Comparison of ENCODE assay signal across 17 mouse cellular contexts in the genomic region with DNA sequence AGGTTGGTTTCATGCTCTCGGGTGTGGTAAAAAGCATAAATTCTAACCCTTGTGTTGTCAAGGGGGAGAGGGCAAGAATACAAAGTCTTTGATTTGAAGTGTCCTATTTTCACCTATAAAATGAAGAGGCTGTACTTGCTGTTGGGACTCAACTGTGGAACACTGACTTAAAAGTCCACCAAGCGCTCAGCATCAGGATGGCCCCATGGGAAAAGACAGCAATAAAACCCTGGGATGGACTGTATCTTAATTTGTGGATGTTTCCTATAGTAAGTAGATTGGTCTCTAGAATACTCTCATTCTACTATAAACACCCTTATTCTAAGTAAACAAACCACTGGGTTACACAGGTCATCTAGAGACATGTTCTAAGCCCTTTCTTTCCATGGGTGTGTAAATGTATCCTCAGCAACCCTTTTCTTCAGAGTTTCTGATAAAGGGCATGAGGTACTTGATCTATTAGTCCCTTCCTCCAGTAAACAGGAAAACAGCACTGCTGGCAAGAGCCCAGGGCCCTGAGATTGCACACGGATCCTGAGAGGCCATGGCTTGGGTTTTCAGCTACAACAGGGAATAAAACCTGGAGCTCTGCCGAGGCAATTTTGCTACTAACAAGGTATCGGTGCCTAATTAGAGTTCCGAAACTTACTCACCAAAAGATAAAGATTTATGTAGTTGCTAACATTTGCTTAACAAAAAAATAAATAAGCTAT. TPM values are rescaled to one million over a fixed set of nuclear protein-coding genes. Genes with fewer than 3 reads are reported as not detected.
DNase-seq lines count a peak whose midpoint lies in the region; ATAC-seq and TF ChIP-seq lines count a peak whose summit lies in the region.
"Had no signal": no experiment of that assay in that cellular context is flagged by ENCODE, and none has a peak within 500 bp of the region (broad histone marks: within the 10 kb centered on the region; RNA-seq: fewer than 3 reads in every experiment).

No protein-coding gene starts in this region.

- no peak for TF ChIP-seq CTCF in hindbrain, postnatal 0 days (IDR thresholded peaks at IDR 0.05; ENCODE audit: low read depth)

- no peaks in the 10 kb centered on the region for H3K9me3 ChIP-seq in hindbrain, embryonic 10.5 days
- no peaks in the 10 kb centered on the region for H3K9me3 ChIP-seq in hindbrain, postnatal 0 days (ENCODE audit: low read length)
- H3K9me3 ChIP-seq in lung, embryonic 15.5 days, result no peaks in the 10 kb centered on the region
- H3K9me3 ChIP-seq: limb, embryonic 10.5 days; liver, embryonic 12.5 days; neural tube, embryonic 13.5 days had no signal

- no peak overlapping the region for H3K9ac ChIP-seq in hindbrain, postnatal 0 days (replicated peaks; ENCODE audit: low read length)
- H3K9ac ChIP-seq in lung, embryonic 15.5 days, result no peak overlapping the region
- H3K9ac ChIP-seq: liver, embryonic 12.5 days; neural tube, embryonic 13.5 days had no signal

- H3K4me1 ChIP-seq in hindbrain, embryonic 10.5 days (replicated peaks), result peaks cover 41% of the 10 kb centered on the region
- H3K4me1 ChIP-seq in hindbrain, postnatal 0 days (ENCODE audit: insufficient read depth, low read length), result no peaks in the 10 kb centered on the region
- peaks cover 9% of the 10 kb centered on the region; the same call in 1 of the 2 replicates for H3K4me1 ChIP-seq in lung, embryonic 15.5 days
- H3K4me1 ChIP-seq: liver, embryonic 12.5 days had no signal

- peaks cover 23% of the 10 kb centered on the region for H3K36me3 ChIP-seq in hindbrain, embryonic 10.5 days
- H3K36me3 ChIP-seq in hindbrain, postnatal 0 days (ENCODE audit: insufficient read depth, low read length), result peaks cover 20% of the 10 kb centered on the region; the same call in 1 of the 2 replicates
- no peaks in the 10 kb centered on the region; the same call in 1 of the 2 replicates for H3K36me3 ChIP-seq in lung, embryonic 15.5 days

- H3K4me2 ChIP-seq in hindbrain, postnatal 0 days (ENCODE audit: low read depth, low read length), result no peak overlapping the region
- H3K4me2 ChIP-seq in lung, embryonic 15.5 days, result 0 out of 2 replicates have a peak overlapping the region, but pooled peaks have one; percentile 7
- H3K4me2 ChIP-seq: liver, embryonic 12.5 days; neural tube, embryonic 13.5 days had no signal

- WGBS in hindbrain, embryonic 10.5 days, result 34% methylated on average over 6 of the region's 6 CpGs
- 38% methylated on average over 6 of the region's 6 CpGs for WGBS in hindbrain, postnatal 0 days
- WGBS in lung, embryonic 15.5 days, result 50% methylated on average over 6 of the region's 6 CpGs

- DNase-seq in adrenal gland, postnatal 10 days, result peak; percentile 64
- DNase-seq in adrenal gland, adult 8-10 months, result no peak
- no peak for DNase-seq in hindbrain, embryonic 10.5 days (ENCODE audit: low spot score)
- DNase-seq in hindbrain, postnatal 0 days (ENCODE audit: low spot score), result no peak
- DNase-seq in lung, postnatal 4 days, result no peak
- DNase-seq in ZHBTc4 (ENCODE audit: low read depth, low spot score), result peak; percentile 77
- DNase-seq in spleen, adult 18-20 months, result no peak
- DNase-seq: adrenal gland, postnatal 25 days; cerebellum, adult 9-11 months; right cerebral cortex, postnatal 4 days; thymus, adult 18-20 months had no signal

- no peaks in the 10 kb centered on the region for H3K27me3 ChIP-seq in hindbrain, embryonic 10.5 days (ENCODE audit: insufficient read depth, poor library complexity, severe bottlenecking)
- no peaks in the 10 kb centered on the region for H3K27me3 ChIP-seq in hindbrain, postnatal 0 days (ENCODE audit: insufficient read depth, low read length)
- H3K27me3 ChIP-seq in lung, embryonic 15.5 days, result no peaks in the 10 kb centered on the region
- H3K27me3 ChIP-seq: liver, embryonic 12.5 days; neural tube, embryonic 13.5 days had no signal

- peak overlapping the region; percentile 93 for H3K27ac ChIP-seq in hindbrain, embryonic 10.5 days
- H3K27ac ChIP-seq in hindbrain, postnatal 0 days, result no peak overlapping the region
- peak overlapping the region; percentile 85 for H3K27ac ChIP-seq in lung, embryonic 15.5 days
- H3K27ac ChIP-seq: liver, embryonic 12.5 days; neural tube, embryonic 13.5 days had no signal

- H3K4me3 ChIP-seq in hindbrain, embryonic 10.5 days, result no peak overlapping the region
- H3K4me3 ChIP-seq in hindbrain, postnatal 0 days (ENCODE audit: low read length), result no peak overlapping the region
- no peak overlapping the region for H3K4me3 ChIP-seq in lung, embryonic 15.5 days
- H3K4me3 ChIP-seq: erythroblast, embryonic 14.5 days; limb, embryonic 10.5 days; liver, embryonic 12.5 days; neural tube, embryonic 13.5 days had no signal

- no peak for ATAC-seq in hindbrain, postnatal 0 days
- ATAC-seq in lung, embryonic 15.5 days (ENCODE audit: borderline replicate concordance, extremely low read depth, low FRiP score, low TSS enrichment), result no peak
- ATAC-seq: inflammation-experienced regulatory T-cells, adult 6 months; liver, embryonic 12.5 days had no signal

RNA-seq across cellular contexts. Expression of gene Sinhcaf, which starts 45.5 kb away (rescaled TPM):
- total RNA-seq in adrenal gland, postnatal 10 days (2021), result 10 to 100 TPM; 28.1 to 29.4 TPM
- total RNA-seq in adrenal gland, adult 8-10 months (2022), result 10 to 100 TPM; 15.5 to 50.0 (median 31.4) TPM
- polyA plus RNA-seq in hindbrain, embryonic 10.5 days (2016; fragmentation: Nextera tagmentation; extraction: Ambion mirVana), result 238 and 321 TPM in 2 replicates
- 19.1 and 25.9 TPM in 2 replicates for total RNA-seq in hindbrain, postnatal 0 days (2014; rRNA removed)
- 19.2 and 23.0 TPM in 2 replicates for polyA plus RNA-seq in hindbrain, postnatal 0 days (2015; fragmentation: Nextera tagmentation; extraction: Ambion mirVana)
- 113 and 122 TPM in 2 replicates for polyA plus RNA-seq in lung, embryonic 15.5 days (2015; fragmentation: Nextera tagmentation; extraction: Ambion mirVana)

Comparison
In these comparisons a context has a peak if more than half of its experiments do, and no peak if none do; other contexts are left out.
1. DNase-seq: peak in adrenal gland, postnatal 10 days (single experiment) and ZHBTc4 (single experiment); none in adrenal gland, adult 8-10 months (single experiment), hindbrain, embryonic 10.5 days (single experiment), hindbrain, postnatal 0 days (single experiment), lung, postnatal 4 days (0 of 2) and spleen, adult 18-20 months (0 of 2).